Mouse (Mus musculus): ENCODE measurements around the gene B4galnt1. TPM values are rescaled to one million over a fixed set of nuclear protein-coding genes. Genes with fewer than 3 reads are reported as not detected.
"Not testable (repeated sequence)": the region's sequence is repeated elsewhere in the genome, so short reads cannot be mapped to it uniquely, and the experiment has no call there.

Gene B4galnt1
- polyA plus RNA-seq, 1 experiment from 2014 or later = 8.7 TPM

DNA sequence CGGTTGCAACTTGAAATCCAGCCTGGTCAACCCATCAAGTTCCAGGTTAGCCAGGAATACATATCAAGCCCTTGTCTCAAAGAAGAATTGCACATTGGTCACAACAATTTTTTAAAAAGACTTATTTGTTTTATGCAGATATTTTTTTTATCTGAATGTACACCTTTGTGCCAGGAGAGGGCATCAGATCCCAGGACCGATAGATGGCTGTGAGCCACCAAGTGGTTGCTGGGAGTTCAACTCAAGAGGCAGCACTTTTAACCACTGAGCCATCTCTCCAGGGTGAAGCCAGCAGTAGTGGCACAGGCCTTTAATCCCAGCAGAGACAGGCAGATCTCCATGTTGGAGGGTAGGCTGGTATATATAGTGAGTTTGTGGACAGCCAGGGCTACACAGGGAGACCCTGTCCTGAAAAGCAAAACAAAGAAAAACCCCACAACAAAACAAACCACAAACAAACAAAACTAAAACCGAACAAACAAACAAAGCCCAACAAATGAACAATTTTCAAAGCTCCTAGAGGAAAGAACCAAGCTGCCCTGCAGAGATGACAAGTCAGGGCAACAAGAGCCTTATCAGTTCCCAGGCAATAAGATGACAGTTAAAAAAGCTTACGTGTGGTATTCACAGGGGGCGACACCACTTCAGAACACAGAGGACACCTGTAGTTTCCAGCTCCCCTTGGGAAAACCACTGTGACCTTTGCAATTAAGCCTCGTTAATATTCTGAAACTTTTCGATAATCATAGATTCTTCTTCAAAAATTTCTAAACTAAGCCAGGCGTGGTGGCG lies 39.6 kb upstream of the B4galnt1 start:
- 79% methylated on average over 9 of the region's 9 CpGs for WGBS
- no peak for ATAC-seq (ENCODE audit: low FRiP score, low TSS enrichment)

GRCm38 (mm10) chr10:127126579-127126978 lies 38.4 kb upstream of the B4galnt1 start:
- H3K9ac ChIP-seq (ENCODE audit: low read depth, low read length) = no peak overlapping the region
- no peaks in the 10 kb centered on the region for H3K27me3 ChIP-seq (ENCODE audit: control insufficient read depth, insufficient read depth, low read length)
- no peaks in the 10 kb centered on the region for H3K36me3 ChIP-seq (ENCODE audit: control insufficient read depth, insufficient read depth, low read length)
- H3K4me3 ChIP-seq (ENCODE audit: low read length) = no peak overlapping the region
- 0 out of 2 replicates have a peak, but pooled peaks cover 2% of the 10 kb centered on the region for H3K4me1 ChIP-seq (ENCODE audit: control insufficient read depth, insufficient read depth, low read length)
- H3K27ac ChIP-seq (ENCODE audit: low read depth, low read length) = no peak overlapping the region
- ATAC-seq (ENCODE audit: low FRiP score, low TSS enrichment) = no peak
- H3K9me3 ChIP-seq (ENCODE audit: control insufficient read depth, low read length) = no peaks in the 10 kb centered on the region
- 73% methylated on average over 5 of the region's 5 CpGs for WGBS
- H3K4me2 ChIP-seq (replicated peaks; ENCODE audit: low read depth, low read length) = no peak overlapping the region

More for the DNA sequence above, 39.6 kb upstream of the B4galnt1 start:
- Histone ChIP-seq H3K4me3 (ENCODE audit: low read length) (no peak overlapping the region), H3K4me1 (ENCODE audit: control insufficient read depth, insufficient read depth, low read length) (peaks cover 2% of the 10 kb centered on the region; the same call in 1 of the 2 replicates), H3K36me3 (ENCODE audit: control insufficient read depth, insufficient read depth, low read length) (no peaks in the 10 kb centered on the region), H3K9me3 (ENCODE audit: control insufficient read depth, low read length) (no peaks in the 10 kb centered on the region), H3K9ac (ENCODE audit: low read depth, low read length) (no peak overlapping the region), H3K27me3 (ENCODE audit: control insufficient read depth, insufficient read depth, low read length) (no peaks in the 10 kb centered on the region), H3K4me2 (replicated peaks; ENCODE audit: low read depth, low read length) (no peak overlapping the region), H3K27ac (ENCODE audit: low read depth, low read length) (no peak overlapping the region)

DNA sequence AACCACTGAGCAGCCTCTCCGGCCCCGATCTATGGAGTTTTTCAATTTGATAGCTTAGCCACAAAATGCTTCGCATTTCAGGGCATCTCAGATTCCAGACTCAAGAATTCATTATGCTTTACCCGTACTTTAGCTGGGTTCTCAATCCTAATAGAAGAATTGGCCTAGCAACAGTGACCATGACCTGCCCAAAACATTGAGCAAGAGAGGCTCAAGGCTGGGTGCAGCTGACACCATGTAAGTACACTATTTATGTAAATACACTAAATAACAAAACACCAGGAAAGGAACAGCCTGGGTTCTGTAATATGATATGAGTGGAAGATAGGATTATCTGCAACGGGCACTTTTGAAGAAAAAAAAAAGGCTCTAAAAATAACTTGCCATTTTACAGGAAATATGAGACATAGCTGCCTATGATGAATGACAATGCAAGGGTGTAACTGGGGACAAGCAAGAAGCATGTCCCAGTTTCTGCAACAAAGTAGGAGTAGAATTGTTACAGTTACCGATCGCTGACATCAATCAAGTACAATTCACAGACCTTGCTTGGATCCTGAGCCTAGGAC lies 37.2 kb upstream of the B4galnt1 start:
- Histone ChIP-seq H3K9ac (ENCODE audit: low read depth, low read length) (no peak overlapping the region), H3K27me3 (ENCODE audit: control insufficient read depth, insufficient read depth, low read length) (no peaks in the 10 kb centered on the region), H3K9me3 (ENCODE audit: control insufficient read depth, low read length) (no peaks in the 10 kb centered on the region), H3K4me2 (replicated peaks; ENCODE audit: low read depth, low read length) (no peak overlapping the region), H3K4me1 (ENCODE audit: control insufficient read depth, insufficient read depth, low read length) (0 out of 2 replicates have a peak, but pooled peaks cover 2% of the 10 kb centered on the region), H3K27ac (ENCODE audit: low read depth, low read length) (no peak overlapping the region), H3K4me3 (ENCODE audit: low read length) (no peak overlapping the region), H3K36me3 (ENCODE audit: control insufficient read depth, insufficient read depth, low read length) (no peaks in the 10 kb centered on the region)
- no peak for ATAC-seq (ENCODE audit: low FRiP score, low TSS enrichment)
- WGBS = 77% methylated on average over 7 of the region's 7 CpGs

DNA sequence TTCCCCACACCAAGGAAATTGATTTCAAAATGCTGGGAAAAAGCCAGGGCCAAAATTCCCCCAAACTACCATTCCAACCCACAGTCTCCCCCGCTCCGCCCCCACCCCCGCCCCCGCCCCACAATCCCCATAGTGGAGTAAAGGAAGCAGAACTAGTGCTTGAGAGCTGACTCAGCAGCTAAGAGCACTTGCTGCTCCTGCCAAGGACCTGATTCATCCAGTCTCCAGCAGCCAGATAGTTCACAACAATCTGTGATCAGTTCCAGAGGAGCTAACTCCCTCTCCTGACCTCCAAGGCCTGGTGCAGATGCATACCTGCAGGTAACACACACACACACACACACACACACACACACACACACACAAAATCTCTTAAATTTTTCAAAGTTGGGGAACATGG lies 35.6 kb upstream of the B4galnt1 start:
- Histone ChIP-seq H3K4me1 (ENCODE audit: control insufficient read depth, insufficient read depth, low read length) (no peaks in the 10 kb centered on the region), H3K4me3 (ENCODE audit: low read length) (no peak overlapping the region), H3K36me3 (ENCODE audit: control insufficient read depth, insufficient read depth, low read length) (no peaks in the 10 kb centered on the region), H3K4me2 (replicated peaks; ENCODE audit: low read depth, low read length) (no peak overlapping the region), H3K27me3 (ENCODE audit: control insufficient read depth, insufficient read depth, low read length) (no peaks in the 10 kb centered on the region), H3K27ac (ENCODE audit: low read depth, low read length) (no peak overlapping the region), H3K9ac (ENCODE audit: low read depth, low read length) (no peak overlapping the region), H3K9me3 (ENCODE audit: control insufficient read depth, low read length) (no peaks in the 10 kb centered on the region)
- WGBS = 73% methylated on average over 4 of the region's 4 CpGs
- no peak for ATAC-seq (ENCODE audit: low FRiP score, low TSS enrichment)

GRCm38 (mm10) chr10:127132469-127132868 lies 32.6 kb upstream of the B4galnt1 start:
- H3K4me1 ChIP-seq (ENCODE audit: control insufficient read depth, insufficient read depth, low read length) = no peaks in the 10 kb centered on the region
- ATAC-seq (ENCODE audit: low FRiP score, low TSS enrichment) = no peak
- 52% methylated on average over 5 of the region's 5 CpGs for WGBS

DNA sequence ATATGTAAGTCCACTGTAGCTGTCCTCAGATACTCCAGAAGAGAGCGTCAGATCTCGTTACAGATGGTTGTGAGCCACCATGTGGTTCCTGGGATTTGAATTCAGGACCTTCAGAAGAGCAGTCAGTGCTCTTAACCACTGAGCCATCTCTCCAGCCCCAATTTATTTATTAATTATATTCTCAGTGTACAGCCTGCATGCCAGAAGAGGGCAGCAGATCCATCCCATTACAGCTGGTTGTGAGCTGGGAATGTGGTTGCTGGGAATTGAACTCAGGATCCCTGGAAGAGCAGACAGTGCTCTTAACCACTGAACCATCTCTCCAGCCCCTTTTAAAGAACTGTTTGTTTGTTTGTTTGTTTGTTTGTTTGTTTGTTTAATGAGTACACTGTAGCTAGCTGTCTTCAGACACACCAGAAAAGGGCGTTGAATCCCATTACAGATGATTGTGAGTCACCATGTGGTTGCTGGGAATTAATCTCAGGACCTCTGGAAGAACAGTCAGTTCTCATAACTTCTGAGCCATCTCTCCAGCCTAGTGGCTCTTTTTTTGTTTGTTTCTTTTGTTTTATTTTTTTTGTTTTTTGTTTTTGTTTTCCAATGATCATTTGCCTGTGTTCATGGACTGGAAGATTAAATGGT lies 30.5 kb upstream of the B4galnt1 start:
- H3K36me3 ChIP-seq (ENCODE audit: control insufficient read depth, insufficient read depth, low read length); ATAC-seq (ENCODE audit: low FRiP score, low TSS enrichment); H3K4me1 ChIP-seq (ENCODE audit: control insufficient read depth, insufficient read depth, low read length); H3K9me3 ChIP-seq (ENCODE audit: control insufficient read depth, low read length); H3K9ac ChIP-seq (ENCODE audit: low read depth, low read length); H3K27ac ChIP-seq (ENCODE audit: low read depth, low read length); H3K27me3 ChIP-seq (ENCODE audit: control insufficient read depth, insufficient read depth, low read length); H3K4me2 ChIP-seq (replicated peaks; ENCODE audit: low read depth, low read length); H3K4me3 ChIP-seq (ENCODE audit: low read length): not testable (repeated sequence)
- WGBS = 86% methylated on average over 3 of the region's 3 CpGs

More at GRCm38 (mm10) chr10:127132469-127132868, 32.6 kb upstream of the B4galnt1 start:
- Histone ChIP-seq H3K9ac (ENCODE audit: low read depth, low read length) (no peak overlapping the region), H3K27ac (ENCODE audit: low read depth, low read length) (no peak overlapping the region), H3K4me2 (replicated peaks; ENCODE audit: low read depth, low read length) (no peak overlapping the region), H3K9me3 (ENCODE audit: control insufficient read depth, low read length) (no peaks in the 10 kb centered on the region), H3K27me3 (ENCODE audit: control insufficient read depth, insufficient read depth, low read length) (no peaks in the 10 kb centered on the region), H3K36me3 (ENCODE audit: control insufficient read depth, insufficient read depth, low read length) (no peaks in the 10 kb centered on the region), H3K4me3 (ENCODE audit: low read length) (no peak overlapping the region)

- no peaks in the 10 kb centered on the region for H3K9me3 ChIP-seq (ENCODE audit: control insufficient read depth, low read length)
- 0 out of 2 replicates have a peak, but pooled peaks have one; percentile 49 for ATAC-seq (ENCODE audit: low FRiP score, low TSS enrichment)
- H3K4me3 ChIP-seq (ENCODE audit: low read length) = no peak overlapping the region
- 61% methylated on average over 8 of the region's 8 CpGs for WGBS
- H3K36me3 ChIP-seq (ENCODE audit: control insufficient read depth, insufficient read depth, low read length) = no peaks in the 10 kb centered on the region
- H3K27ac ChIP-seq (ENCODE audit: low read depth, low read length) = no peak overlapping the region
- H3K27me3 ChIP-seq (ENCODE audit: control insufficient read depth, insufficient read depth, low read length) = no peaks in the 10 kb centered on the region
- no peaks in the 10 kb centered on the region for H3K4me1 ChIP-seq (ENCODE audit: control insufficient read depth, insufficient read depth, low read length)
- no peak overlapping the region for H3K4me2 ChIP-seq (replicated peaks; ENCODE audit: low read depth, low read length)
- no peak overlapping the region for H3K9ac ChIP-seq (ENCODE audit: low read depth, low read length)
Observed at GRCm38 (mm10) chr10:127135118-127135836, 29.7 kb upstream of the B4galnt1 start.

DNA sequence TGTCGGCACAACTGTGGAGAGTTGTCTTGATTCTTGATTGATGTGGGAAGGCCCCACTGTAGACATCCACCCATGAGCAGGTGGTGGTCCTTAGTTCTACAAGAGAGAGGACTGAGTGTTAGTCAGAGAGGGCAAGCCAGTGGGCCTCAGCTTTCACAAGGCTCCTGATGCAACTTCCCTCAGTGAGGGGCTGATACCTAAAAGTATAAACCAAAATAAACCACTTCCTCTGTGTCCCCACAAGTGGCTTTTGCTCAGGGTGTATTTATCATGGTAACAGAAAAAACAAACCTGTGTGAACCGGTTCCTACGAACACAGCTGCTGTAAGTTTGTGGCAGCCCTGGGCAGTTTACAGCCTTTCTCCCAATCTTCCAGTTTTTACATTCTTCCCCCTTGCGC lies 28.5 kb upstream of the B4galnt1 start:
- Histone ChIP-seq H3K4me3 (ENCODE audit: low read length) (no peak overlapping the region), H3K9ac (ENCODE audit: low read depth, low read length) (no peak overlapping the region), H3K9me3 (ENCODE audit: control insufficient read depth, low read length) (no peaks in the 10 kb centered on the region), H3K36me3 (ENCODE audit: control insufficient read depth, insufficient read depth, low read length) (no peaks in the 10 kb centered on the region), H3K27me3 (ENCODE audit: control insufficient read depth, insufficient read depth, low read length) (no peaks in the 10 kb centered on the region), H3K4me2 (replicated peaks; ENCODE audit: low read depth, low read length) (no peak overlapping the region), H3K4me1 (ENCODE audit: control insufficient read depth, insufficient read depth, low read length) (no peaks in the 10 kb centered on the region), H3K27ac (ENCODE audit: low read depth, low read length) (no peak overlapping the region)
- no peak for ATAC-seq (ENCODE audit: low FRiP score, low TSS enrichment)
- 80% methylated on average over 4 of the region's 4 CpGs for WGBS

Data from kidney, embryonic 14.5 days (tissue).